Mouse (Mus musculus) cortical plate, adult 2 months (tissue): ENCODE results near the gene Prkar2b. TPM values are rescaled to one million over a fixed set of nuclear protein-coding genes. Genes with fewer than 3 reads are reported as not detected.

ENCODE experiments used
- H3K27ac ChIP-seq: fragments of 200-500 bp; 2 replicates; pipeline ENCODE4 v1.5.1; 2012; ENCODE audit warnings: low read length, control low read depth, inconsistent platforms; ENCODE audit not compliant: insufficient read depth
- H3K4me1 ChIP-seq: fragments of 200-500 bp; 2 replicates; pipeline ENCODE4 v1.6.1; 2011; ENCODE audit warnings: low read length; ENCODE audit not compliant: control insufficient read depth, insufficient read depth
- H3K4me3 ChIP-seq: fragments of 200-500 bp; 2 replicates; pipeline ENCODE4 v1.5.1; 2011; ENCODE audit warnings: mild to moderate bottlenecking, low read length, control low read depth; ENCODE audit not compliant: insufficient read depth
- CTCF ChIP-seq: fragments of 200-500 bp; IDR thresholded peaks from 2 replicates; pipeline ENCODE4 v1.5.1; 2011; ENCODE audit warnings: mild to moderate bottlenecking, control low read depth, low read length; ENCODE audit not compliant: insufficient read depth; ENCODE audit errors: extremely low read depth
- POLR2A ChIP-seq: fragments of 200-500 bp; IDR thresholded peaks from 2 replicates; pipeline ENCODE4 v1.6.1; 2011; ENCODE audit warnings: mild to moderate bottlenecking, low read length, control low read depth; ENCODE audit not compliant: insufficient read depth; ENCODE audit errors: extremely low read depth
- polyA plus RNA-seq: library from polyadenylated mRNA; depleted of rRNA; stranded (reverse); fragments of >200 nt; gene quantifications from 2 replicates; pipeline ENCODE4 v1.2.3, GENCODE M21; 2012

Gene Prkar2b
- polyA plus RNA-seq, 1 experiment, result 35.1 TPM

- Histone ChIP-seq H3K27ac (no peak overlapping the region), H3K4me3 (no peak overlapping the region), H3K4me1 (peaks cover 10% of the 10 kb centered on the region)
- no peak for TF ChIP-seq CTCF
- TF ChIP-seq POLR2A, result no peak
Observed at GRCm38 (mm10) chr12:31977613-31978195, 83.4 kb downstream of the Prkar2b start.

GRCm38 (mm10) chr12:31976544-31976943, 84.6 kb downstream of the Prkar2b start:
- TF ChIP-seq POLR2A (no peak), CTCF (peak; percentile 43; the same call in 1 of the 2 replicates)
- H3K27ac ChIP-seq, result no peak overlapping the region

GRCm38 (mm10) chr12:31973473-31974172, 87.5 kb downstream of the Prkar2b start:
- TF ChIP-seq POLR2A (no peak), CTCF (no peak)

More at GRCm38 (mm10) chr12:31976544-31976943, 84.6 kb downstream of the Prkar2b start:
- Histone ChIP-seq H3K4me1 (peaks cover 10% of the 10 kb centered on the region), H3K4me3 (no peak overlapping the region)

GRCm38 (mm10) chr12:31971547-31971946, 89.5 kb downstream of the Prkar2b start:
- peaks cover 1% of the 10 kb centered on the region; the same call in 1 of the 2 replicates for H3K4me1 ChIP-seq
- no peak overlapping the region for H3K4me3 ChIP-seq
- H3K27ac ChIP-seq, result no peak overlapping the region
- TF ChIP-seq POLR2A (no peak), CTCF (no peak)

More at GRCm38 (mm10) chr12:31973473-31974172, 87.5 kb downstream of the Prkar2b start:
- peaks cover 10% of the 10 kb centered on the region for H3K4me1 ChIP-seq
- no peak overlapping the region for H3K4me3 ChIP-seq
- H3K27ac ChIP-seq, result no peak overlapping the region

GRCm38 (mm10) chr12:31969111-31969510, 92.0 kb downstream of the Prkar2b start:
- Histone ChIP-seq H3K27ac (no peak overlapping the region), H3K4me3 (no peak overlapping the region), H3K4me1 (peaks cover 1% of the 10 kb centered on the region; the same call in 1 of the 2 replicates)
- TF ChIP-seq POLR2A, result no peak

GRCm38 (mm10) chr12:31967536-31967935, 93.6 kb downstream of the Prkar2b start:
- no peak overlapping the region for H3K27ac ChIP-seq
- no peak overlapping the region for H3K4me3 ChIP-seq
- peak; percentile 48; the same call in 1 of the 2 replicates for TF ChIP-seq CTCF
- TF ChIP-seq POLR2A, result no peak
- no peaks in the 10 kb centered on the region; the same call in 1 of the 2 replicates for H3K4me1 ChIP-seq

GRCm38 (mm10) chr12:31966405-31966804, 94.7 kb downstream of the Prkar2b start:
- TF ChIP-seq CTCF, result no peak
- TF ChIP-seq POLR2A, result no peak
- H3K4me3 ChIP-seq, result no peak overlapping the region
- H3K27ac ChIP-seq, result no peak overlapping the region
- no peaks in the 10 kb centered on the region; the same call in 1 of the 2 replicates for H3K4me1 ChIP-seq

- H3K4me1 ChIP-seq, result no peaks in the 10 kb centered on the region; the same call in 1 of the 2 replicates
- H3K27ac ChIP-seq, result no peak overlapping the region
- no peak for TF ChIP-seq CTCF
- TF ChIP-seq POLR2A, result no peak
- no peak overlapping the region for H3K4me3 ChIP-seq
Observed at GRCm38 (mm10) chr12:31965517-31966212, 95.4 kb downstream of the Prkar2b start.

- H3K4me1 ChIP-seq, result no peaks in the 10 kb centered on the region; the same call in 1 of the 2 replicates
- TF ChIP-seq CTCF (no peak), POLR2A (no peak)
Observed at GRCm38 (mm10) chr12:31964074-31964473, 97.0 kb downstream of the Prkar2b start.

More at GRCm38 (mm10) chr12:31964074-31964473, 97.0 kb downstream of the Prkar2b start:
- Histone ChIP-seq H3K4me3 (no peak overlapping the region), H3K27ac (no peak overlapping the region)
